Mouse (Mus musculus): Measurements from ENCODE around the gene Evc. TPM values are rescaled to one million over a fixed set of nuclear protein-coding genes. Genes with fewer than 3 reads are reported as not detected.

The Evc gene
- total RNA-seq, 2 experiments from 2014 or later: not detected

DNA sequence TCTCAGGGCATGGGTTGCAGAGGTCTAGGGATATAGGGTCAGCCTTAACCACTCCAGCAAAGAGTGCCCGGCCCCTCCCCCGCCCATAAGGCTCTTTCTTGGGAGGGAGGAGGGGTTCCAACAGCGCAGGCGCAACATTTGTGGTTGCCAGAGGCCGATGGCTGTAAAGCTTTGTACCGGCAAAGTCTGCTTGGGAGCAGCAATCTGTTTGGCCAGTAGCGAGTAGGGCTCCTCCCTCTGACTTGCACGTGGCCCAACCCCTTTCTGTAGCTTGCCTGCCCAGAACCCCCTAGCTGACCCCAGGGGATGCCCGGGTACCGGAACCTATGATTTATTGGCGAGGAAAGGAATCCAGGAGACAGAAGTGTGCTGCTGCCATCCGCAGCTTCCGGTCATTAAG is 92.5 kb downstream of the Evc start:
- no peak for ATAC-seq (replicated peaks; ENCODE audit: low FRiP score, low TSS enrichment, poor library complexity, severe bottlenecking)

DNA sequence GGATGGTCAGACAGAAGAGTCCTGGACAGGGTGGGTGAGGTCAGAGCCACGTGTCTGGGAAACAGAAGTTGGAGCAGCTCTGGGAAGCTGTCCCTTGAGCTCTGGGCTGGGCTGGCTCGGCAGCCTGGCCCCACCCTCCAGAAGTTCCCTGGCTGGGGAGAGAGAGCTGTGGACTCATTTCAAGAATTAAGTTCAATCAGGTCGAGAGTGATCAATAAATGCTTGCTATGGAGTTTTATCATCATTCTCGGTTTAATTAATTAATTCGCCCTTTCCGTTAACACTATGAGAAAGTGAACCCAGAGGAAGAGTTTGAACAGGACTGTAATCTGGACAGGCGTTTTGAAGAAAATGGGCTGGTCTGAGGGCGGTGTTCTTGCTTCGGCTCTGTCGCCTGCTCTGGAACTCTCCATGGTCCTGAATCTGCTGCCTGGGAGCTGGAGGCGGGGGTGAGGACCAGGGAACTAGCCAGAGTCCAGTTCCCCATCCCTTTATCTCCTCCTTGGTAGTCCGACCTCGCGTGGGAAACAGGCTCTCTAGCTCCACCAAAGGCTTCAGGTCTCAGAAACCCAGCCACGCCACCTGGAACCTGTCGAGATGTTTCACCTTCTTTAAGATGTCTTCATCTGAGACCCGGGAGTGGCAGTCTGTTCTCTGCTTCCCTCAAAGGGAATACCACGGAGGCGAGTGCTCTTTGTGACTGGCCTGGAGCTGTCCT is 93.4 kb downstream of the Evc start:
- peak; percentile 61; the same call in 1 of the 2 replicates for ATAC-seq (replicated peaks; ENCODE audit: low FRiP score, low TSS enrichment, poor library complexity, severe bottlenecking)

DNA sequence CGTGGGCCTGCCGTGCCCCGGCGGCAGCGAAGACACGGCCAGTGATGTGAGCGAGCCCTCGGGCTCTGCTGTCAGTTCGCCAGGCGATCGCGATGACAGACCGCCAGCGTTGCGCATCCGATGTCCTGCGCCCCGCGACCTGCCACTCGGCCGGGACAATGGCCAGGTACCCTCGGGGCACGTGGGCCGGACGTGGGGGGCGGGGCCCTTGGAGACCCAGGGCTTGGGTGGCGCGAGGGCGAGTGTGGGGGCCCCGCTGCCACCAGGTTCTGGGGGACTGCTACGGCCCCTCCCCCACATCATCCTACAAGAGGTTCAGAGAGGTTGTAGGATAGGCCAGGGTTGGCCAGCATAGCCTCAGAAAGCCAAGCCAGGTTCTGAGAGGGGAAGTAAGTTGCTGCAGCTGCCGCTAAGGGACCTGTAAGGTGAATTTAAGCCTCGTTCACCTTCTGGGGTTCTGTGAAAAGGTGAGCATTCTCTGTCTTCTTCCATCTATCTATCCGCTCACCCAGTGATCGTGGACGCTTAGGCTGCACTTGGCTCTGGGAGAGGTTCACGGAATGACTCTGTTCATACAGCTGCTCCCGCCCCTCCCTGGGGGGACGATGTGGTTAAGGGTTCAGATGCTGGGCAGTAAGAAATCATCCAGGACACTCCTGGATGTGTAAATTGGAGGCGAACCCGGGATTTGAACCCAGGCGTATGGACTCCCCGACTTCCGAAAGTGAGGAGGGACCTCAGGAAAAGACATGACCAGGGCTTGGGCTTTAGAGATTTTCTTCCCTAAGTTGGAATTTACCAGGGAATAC is 94.1 kb downstream of the Evc start:
- ATAC-seq (replicated peaks; ENCODE audit: low FRiP score, low TSS enrichment, poor library complexity, severe bottlenecking): no peak

DNA sequence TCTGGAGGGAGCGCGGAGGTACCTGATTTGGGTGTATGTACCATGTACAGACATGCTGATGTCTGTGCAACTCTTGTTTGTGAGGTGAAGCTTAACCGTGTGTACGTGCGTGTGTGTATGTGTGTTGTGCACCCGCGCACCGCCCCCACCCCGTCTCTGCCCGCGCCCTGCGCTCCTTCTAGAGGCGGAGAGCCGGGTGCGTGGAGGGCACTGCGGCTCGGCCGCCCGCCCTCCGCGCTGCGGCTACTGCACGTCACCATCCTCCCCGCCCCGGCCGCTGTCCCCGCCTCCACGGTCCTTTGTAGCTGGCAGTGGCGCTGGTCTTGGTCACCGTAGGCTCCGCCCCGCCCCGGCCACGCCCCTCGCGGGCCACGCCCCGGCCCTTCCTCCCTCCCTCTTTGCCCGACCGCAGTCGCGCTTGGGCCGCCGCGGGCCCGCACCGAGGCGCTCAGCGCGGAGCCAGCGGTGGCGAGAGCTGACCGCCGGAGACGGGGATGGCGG is 95.0 kb downstream of the Evc start, which contains the start of gene Crmp1:
Crmp1 (plus strand) TSS at position 290 of the 501 bp plus-strand sequence.
- ATAC-seq (replicated peaks; ENCODE audit: low FRiP score, low TSS enrichment, poor library complexity, severe bottlenecking): 0 out of 2 replicates have a peak, but pooled peaks have one; percentile 54

DNA sequence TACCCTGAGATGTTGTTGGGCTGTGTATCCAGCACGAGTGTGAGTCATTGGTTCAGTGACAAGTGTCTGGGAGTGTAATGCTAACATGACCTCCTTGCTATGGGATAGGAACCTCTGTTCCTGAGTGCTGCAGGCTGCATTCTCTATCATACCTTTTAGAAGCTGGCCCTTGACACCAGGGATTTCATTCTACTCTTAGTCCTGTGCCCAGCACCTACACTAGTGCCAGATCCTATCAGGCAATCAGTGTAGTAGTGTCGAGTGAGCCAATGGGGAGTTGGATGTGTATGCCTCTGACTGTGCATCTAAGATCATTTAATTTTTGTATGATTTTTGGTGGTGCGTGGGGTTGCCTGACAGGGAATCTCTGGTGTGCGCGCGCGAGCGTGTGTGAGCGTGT is 95.5 kb downstream of the Evc start:
- ATAC-seq (replicated peaks; ENCODE audit: low FRiP score, low TSS enrichment, poor library complexity, severe bottlenecking): no peak

DNA sequence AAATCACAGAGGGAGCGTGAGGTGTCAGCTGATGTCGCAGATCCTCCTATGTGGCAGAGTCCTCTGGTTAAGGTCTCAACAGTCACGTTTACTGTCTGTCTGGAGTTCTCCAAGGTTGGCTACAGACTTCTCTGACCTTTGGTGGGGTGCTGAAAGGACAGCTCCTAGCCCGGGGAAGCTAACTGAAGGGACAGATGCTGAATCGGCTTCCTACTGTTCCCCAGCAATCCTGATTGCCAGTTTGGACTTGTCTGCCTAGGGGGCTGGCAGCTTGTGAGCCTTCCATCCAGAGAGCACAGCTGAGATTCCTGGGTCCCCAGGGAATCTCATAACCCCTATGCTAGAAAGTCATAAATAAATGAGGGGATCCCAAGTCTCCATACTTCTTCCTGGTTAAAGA is 96.1 kb downstream of the Evc start:
- no peak for ATAC-seq (replicated peaks; ENCODE audit: low FRiP score, low TSS enrichment, poor library complexity, severe bottlenecking)

Other genes starting within 250 kb of the Evc start
- not detected in 2 replicates for gene Crmp1, start 95.0 kb downstream of the Evc start, total RNA-seq (2014; fragmentation: Nextera tagmentation)
- gene Crmp1, start 95.0 kb downstream of the Evc start, total RNA-seq (2017): not detected in 2 replicates
- gene Evc2, start 1.6 kb upstream of the Evc start, total RNA-seq (2014; fragmentation: Nextera tagmentation): 0.07 TPM in 1 of 2 replicates, not detected in the other
- not detected in 2 replicates for gene Evc2, start 1.6 kb upstream of the Evc start, total RNA-seq (2017)

Measured in megakaryocyte-erythroid progenitor cell, adult 5-6 weeks (primary cell).